ENCODE assay signal across 8 mouse cellular contexts in genomic region chr3:159839481-159839880, GRCm38 (mm10). TPM values are rescaled to one million over a fixed set of nuclear protein-coding genes. Genes with fewer than 3 reads are reported as not detected.
DNase-seq lines count a peak whose midpoint lies in the region; ATAC-seq and TF ChIP-seq lines count a peak whose summit lies in the region.

Wls (plus strand) TSS chr3:159839672.

- under 1% methylated on average over 19 of the region's 21 CpGs for WGBS in lung, embryonic 14.5 days

- H3K36me3 ChIP-seq in G1E (replicated peaks) = no peaks in the 10 kb centered on the region
- no peaks in the 10 kb centered on the region for H3K36me3 ChIP-seq in lung, embryonic 14.5 days (ENCODE audit: insufficient read depth)

- H3K27ac ChIP-seq in layer of hippocampus, adult 2 months = peak within 1 kb of the TSS; percentile 87
- peak within 1 kb of the TSS; percentile 94 for H3K27ac ChIP-seq in lung, embryonic 14.5 days (ENCODE audit: low read depth)

- DNase-seq in G1E (ENCODE audit: low spot score) = no peak
- DNase-seq in cerebellum, adult 9-10 months = peak; percentile 7
- peak; percentile 83 for DNase-seq in forelimb bud, embryonic 11.5 days (ENCODE audit: low read depth, low spot score)
- DNase-seq in heart, postnatal 4 days = peak; percentile 76
- DNase-seq in layer of hippocampus, adult 2 months (ENCODE audit: low spot score in 2 of 2) = peak; percentile 20 to 51
- peak; percentile 86 for DNase-seq in lung, embryonic 14.5 days
- DNase-seq in thymus, postnatal 10 days (ENCODE audit: low spot score in 2 of 2) = peak; percentile 13 to 14

- peaks cover 14% of the 10 kb centered on the region; the same call in 1 of the 2 replicates for H3K27me3 ChIP-seq in G1E (ENCODE audit: insufficient read depth, low read length)
- H3K27me3 ChIP-seq in lung, embryonic 14.5 days (ENCODE audit: insufficient read depth, low read length) = no peaks in the 10 kb centered on the region

- H3K4me3 ChIP-seq in G1E (ENCODE audit: low read depth, low read length) = peak within 1 kb of the TSS; percentile 28; the same call in 1 of the 2 replicates
- peak within 1 kb of the TSS; percentile 70 for H3K4me3 ChIP-seq in layer of hippocampus, adult 2 months
- H3K4me3 ChIP-seq in lung, embryonic 14.5 days (ENCODE audit: low read depth, low read length) = peak within 1 kb of the TSS; percentile 58

- peak within 1 kb of the TSS; percentile 78 for H3K9ac ChIP-seq in lung, embryonic 14.5 days

- no peak for TF ChIP-seq CTCF in G1E (IDR thresholded peaks at IDR 0.05; ENCODE audit: low read depth, low read length)
- TF ChIP-seq CTCF in layer of hippocampus, adult 2 months (conservative IDR thresholded peaks at IDR 0.05) = no peak
- no peak for TF ChIP-seq CTCF in lung, embryonic 14.5 days (IDR thresholded peaks at IDR 0.05; ENCODE audit: low read depth)

- H3K4me2 ChIP-seq in lung, embryonic 14.5 days = peak within 1 kb of the TSS; percentile 81

- ATAC-seq in G1E (ENCODE audit: extremely low read depth, insufficient number of reproducible peaks, low FRiP score, poor library complexity, severe bottlenecking) = peak; percentile 40; the same call in 1 of the 2 replicates
- ATAC-seq in lung, embryonic 14.5 days (ENCODE audit: insufficient read depth) = peak; percentile 94
- peak; percentile 33; the same call in 1 of the 2 replicates for ATAC-seq in neutrophil, adult 5-6 weeks (ENCODE audit: extremely low read depth, insufficient number of reproducible peaks, low FRiP score, poor library complexity, severe bottlenecking)

- no peaks in the 10 kb centered on the region for H3K4me1 ChIP-seq in G1E (ENCODE audit: insufficient read depth, low read depth, low read length)
- 0 out of 2 replicates have a peak, but pooled peaks cover 3% of the 10 kb centered on the region for H3K4me1 ChIP-seq in lung, embryonic 14.5 days (ENCODE audit: insufficient read depth)

- H3K9me3 ChIP-seq in G1E (replicated peaks) = no peaks in the 10 kb centered on the region
- no peaks in the 10 kb centered on the region for H3K9me3 ChIP-seq in lung, embryonic 14.5 days (ENCODE audit: low read depth, low read length)

RNA-seq across cellular contexts. Expression of gene Wls, which starts in this region (rescaled TPM):
- total RNA-seq in G1E (2014; fragmentation: Nextera tagmentation) (67.9 and 80.9 TPM in 2 replicates), G1E (2017) (81.6 and 82.7 TPM in 2 replicates)
- 11.2 and 11.6 TPM in 2 replicates for polyA plus RNA-seq in G1E (2012)
- total RNA-seq in heart, postnatal 4 days (2021) = 100 to 1,000 TPM; 116 TPM
- 10 to 100 TPM; 19.5 to 22.3 TPM for total RNA-seq in layer of hippocampus, adult 2 months (2021)
- 153 and 167 TPM in 2 replicates for polyA plus RNA-seq in lung, embryonic 14.5 days (2014; fragmentation: Nextera tagmentation; extraction: Ambion mirVana)
- 17.2 and 17.9 TPM in 2 replicates for total RNA-seq in neutrophil, adult 5-6 weeks (2017)

Comparison
In these comparisons a context has a peak if more than half of its experiments do, and no peak if none do; other contexts are left out.
1. RNA of gene Wls (polyA plus RNA-seq): 153 to 167 TPM in lung, embryonic 14.5 days; 11.2 to 11.6 TPM in G1E; every median in the first group is over 10 times any median in the second.
2. ATAC-seq: peak in every context shown above with its lines; median percentile 94 in lung, embryonic 14.5 days; 40 in G1E; 33 in neutrophil, adult 5-6 weeks.
3. Peak in every context shown above with its lines, with median percentiles within 50 percentile points of each other: H3K4me3 ChIP-seq.